Mouse (Mus musculus) right cerebral cortex, postnatal 4 days (tissue): ENCODE measurements around the gene Ccl7.

ENCODE experiments used
- DNase-seq: peaks from one replicate; pipeline ENCODE4 v3.0.0-alpha.2; 2022

Ccl7 gene

DNA sequence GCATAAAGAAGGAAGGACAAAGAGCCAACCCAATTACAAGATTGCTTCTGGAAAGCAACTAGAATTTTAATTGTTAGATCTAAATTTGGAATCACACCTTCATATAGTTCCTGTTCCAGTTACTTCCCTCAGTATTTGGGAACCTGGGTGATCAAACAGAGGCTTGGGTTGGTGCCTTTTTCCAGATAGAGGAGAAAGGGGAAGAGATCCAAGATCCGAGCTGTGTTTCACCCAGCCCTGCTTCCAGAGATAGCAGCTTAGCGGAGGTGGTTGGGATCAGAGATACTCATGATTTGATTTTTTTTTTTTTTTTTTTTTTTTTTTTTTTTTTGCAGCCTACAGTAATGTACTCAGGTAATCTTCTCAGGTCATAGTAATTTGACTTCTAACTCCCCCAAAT, 9.7 kb upstream of the Ccl7 start:
- DNase-seq = no peak

DNA sequence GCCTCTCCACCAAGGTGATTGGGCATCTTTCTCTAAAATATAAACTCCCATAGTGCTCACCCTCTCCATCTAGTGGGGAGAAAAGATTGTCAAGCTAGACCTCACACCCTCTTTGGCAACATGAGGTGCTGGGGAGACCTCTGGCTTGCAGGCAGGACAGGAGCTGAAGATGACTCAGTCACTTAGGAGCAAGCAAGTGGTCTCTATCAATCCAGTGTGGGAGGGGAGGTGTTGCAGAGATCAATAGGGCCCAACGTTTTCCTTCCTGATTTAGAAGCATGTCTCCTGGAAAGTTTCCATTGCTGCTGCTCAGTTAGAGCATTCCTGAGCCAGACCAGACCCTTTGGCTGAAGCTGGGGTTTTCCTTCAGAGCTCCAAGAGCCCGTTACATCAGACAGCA, 7.0 kb upstream of the Ccl7 start, which contains the start of gene Gm17268:
Gene Gm17268 (minus strand): TSS at position 28 of the 400 bp plus-strand sequence.
- DNase-seq = no peak

- DNase-seq = no peak
Observed at GRCm38 (mm10) chr11:82039132-82039660, 6.3 kb upstream of the Ccl7 start.

DNA sequence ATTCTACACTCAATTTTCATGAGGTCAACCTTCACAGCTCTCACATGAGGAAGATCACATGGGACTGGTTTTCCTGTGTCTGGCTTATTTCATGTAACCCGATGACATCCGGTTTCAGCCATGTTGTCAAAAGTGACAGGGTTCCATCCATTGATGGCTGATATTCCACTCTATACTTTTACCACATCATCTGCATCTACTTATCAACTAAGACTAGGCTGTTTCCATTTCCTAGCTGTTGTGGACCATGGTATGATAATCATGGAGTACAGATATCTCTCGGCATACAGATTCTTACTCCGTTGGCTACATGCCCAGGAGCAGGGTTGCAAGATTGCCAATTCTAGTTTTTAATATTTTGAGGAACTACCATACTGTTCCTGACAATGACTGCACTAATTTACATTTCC, 3.8 kb upstream of the Ccl7 start:
- DNase-seq = no peak

DNA sequence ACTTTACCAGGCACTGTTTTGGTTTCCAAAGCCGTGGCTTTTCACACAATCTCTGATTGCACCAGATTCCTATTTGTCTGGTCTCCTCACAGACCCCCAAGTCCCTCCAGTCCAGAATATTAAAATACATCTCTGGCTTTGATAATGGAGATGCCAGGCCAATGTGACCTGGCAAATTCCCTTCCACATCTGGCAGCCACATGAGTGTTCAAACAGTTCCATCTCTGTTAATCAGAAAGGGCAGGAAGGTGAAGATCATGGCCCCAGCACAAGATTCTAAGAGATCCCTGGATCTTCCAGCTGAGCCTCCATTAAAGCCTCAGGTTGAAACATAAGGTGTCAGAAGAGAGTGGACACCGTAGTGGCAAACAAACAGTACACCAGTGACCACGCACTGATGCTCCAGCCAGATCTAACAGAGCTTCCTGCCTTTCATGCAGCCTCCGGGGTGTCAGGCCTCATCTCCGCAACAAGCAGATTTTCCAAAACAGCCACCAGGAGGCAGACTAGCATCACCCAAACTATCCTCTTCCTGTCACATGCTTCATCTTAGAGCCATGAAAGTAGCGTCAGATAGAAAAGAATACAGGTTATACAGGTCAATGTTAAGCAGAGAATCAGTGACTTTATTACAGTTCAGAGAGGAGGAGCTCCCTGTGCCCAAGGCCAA, 2.4 kb downstream of the Ccl7 start:
- DNase-seq = peak; percentile 22

- DNase-seq = no peak
Observed at GRCm38 (mm10) chr11:82053849-82054248, 8.3 kb downstream of the Ccl7 start.

DNA sequence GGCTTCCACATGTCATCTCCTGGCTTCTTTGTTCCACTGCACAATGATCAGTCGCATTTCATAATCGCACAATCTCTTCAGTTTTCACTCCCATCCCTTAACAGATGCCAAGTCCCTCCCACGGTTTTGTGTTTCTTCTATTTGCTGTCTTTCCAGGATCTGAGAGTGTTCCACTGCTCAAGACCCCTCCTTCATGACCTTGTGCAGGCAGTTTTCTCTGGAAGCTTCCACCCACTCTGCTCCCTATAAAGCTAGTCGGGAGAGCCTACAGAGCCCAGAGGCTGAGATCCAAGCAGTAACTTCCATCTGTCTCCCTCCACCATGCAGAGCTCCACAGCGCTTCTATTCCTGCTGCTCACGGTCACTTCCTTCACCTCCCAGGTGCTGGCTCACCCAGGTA, 12.1 kb downstream of the Ccl7 start, which contains the start of gene Ccl11:
Gene Ccl11 (plus strand): TSS at position 178 of the 400 bp plus-strand sequence.
- DNase-seq = no peak

DNA sequence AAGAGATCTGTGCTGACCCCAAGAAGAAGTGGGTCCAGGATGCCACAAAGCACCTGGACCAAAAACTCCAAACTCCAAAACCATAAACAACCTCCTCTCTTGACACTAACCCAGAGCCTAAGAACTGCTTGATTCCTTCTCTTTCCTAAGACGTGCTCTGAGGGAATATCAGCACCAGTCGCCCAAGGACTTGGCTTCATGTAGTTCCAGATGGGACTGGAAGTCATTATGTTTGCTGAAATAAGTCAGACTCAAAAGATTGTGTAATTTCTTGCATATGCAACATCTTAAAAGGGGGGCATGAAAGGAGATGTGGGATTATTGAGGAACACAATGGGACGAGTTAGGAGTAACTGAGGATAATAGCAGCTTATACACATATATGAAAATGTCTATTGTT, 16.7 kb downstream of the Ccl7 start:
- no peak for DNase-seq

- DNase-seq = no peak
Observed at GRCm38 (mm10) chr11:82063454-82063853, 17.9 kb downstream of the Ccl7 start.

- DNase-seq = no peak
Observed at GRCm38 (mm10) chr11:82066953-82067571, 21.6 kb downstream of the Ccl7 start.

GRCm38 (mm10) chr11:82071076-82071475, 25.6 kb downstream of the Ccl7 start:
- DNase-seq = no peak

GRCm38 (mm10) chr11:82072374-82072773, 26.9 kb downstream of the Ccl7 start:
- DNase-seq = no peak

DNA sequence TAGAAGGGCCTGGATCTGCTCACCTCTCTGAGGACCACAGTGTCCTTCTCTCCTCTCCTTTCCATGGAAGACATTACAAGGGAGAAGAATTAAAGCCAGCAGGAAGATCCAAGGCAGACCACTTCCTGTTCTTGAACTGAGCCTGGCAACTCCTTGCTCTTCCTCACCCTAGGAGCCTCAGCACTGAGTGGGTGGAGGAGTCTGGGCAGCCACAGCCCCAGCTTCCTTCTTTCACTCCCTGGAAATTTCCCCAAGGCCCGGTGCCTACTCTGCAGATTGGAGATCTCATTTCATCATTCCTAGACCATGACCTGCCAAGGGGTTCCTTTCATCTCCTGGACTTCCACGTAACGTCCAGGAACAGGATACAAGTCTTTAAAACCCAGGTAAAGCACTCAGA, 27.5 kb downstream of the Ccl7 start:
- DNase-seq = no peak

GRCm38 (mm10) chr11:82073686-82074085, 28.2 kb downstream of the Ccl7 start:
- no peak for DNase-seq

DNA sequence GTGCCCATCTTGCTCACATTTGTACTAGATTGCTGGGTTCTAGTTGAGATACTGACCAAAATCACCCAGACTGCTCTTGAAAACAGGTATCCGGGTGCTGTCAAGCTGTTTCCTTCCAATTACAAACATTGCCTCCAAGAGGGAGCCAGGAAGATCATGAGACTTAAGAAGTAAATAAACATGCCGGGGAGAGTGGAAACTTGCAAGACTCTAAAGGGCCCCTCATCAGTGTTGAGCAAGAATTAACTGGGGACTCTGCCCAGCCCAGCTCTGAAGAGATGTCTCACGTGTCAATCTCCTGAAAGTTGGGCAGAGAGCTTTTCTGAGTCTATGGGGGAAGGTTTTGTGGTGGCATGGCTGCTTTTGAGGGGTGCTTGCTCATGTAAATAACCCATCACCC, 31.5 kb downstream of the Ccl7 start:
- DNase-seq = no peak

DNA sequence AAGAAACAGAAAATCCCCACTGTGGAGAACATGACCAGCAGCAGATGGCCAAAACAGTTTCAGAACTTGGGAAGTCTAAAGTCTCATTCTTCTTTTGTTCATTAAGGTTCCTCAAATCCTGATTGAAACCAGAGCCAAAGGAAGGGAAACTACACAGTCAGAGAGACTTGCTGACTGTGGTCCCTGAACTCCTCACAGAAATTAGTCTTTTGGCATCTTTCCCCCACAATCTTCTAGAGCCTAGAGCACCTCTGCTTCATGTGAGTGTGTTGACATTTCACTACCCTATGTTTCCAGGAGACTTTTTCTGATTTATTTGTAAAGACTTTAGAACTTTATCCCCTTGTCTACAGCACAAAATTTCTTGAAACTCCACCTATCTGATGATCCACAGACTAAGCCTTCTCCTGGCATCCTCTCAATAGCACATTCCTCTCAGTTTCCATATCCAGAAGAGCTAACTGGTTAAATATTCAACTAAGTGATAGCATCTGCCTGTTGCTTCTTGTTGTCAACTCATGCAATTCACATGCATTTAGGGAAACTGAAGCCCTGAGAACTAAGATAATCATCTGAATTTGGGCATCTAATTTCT, 32.7 kb downstream of the Ccl7 start:
- no peak for DNase-seq

DNA sequence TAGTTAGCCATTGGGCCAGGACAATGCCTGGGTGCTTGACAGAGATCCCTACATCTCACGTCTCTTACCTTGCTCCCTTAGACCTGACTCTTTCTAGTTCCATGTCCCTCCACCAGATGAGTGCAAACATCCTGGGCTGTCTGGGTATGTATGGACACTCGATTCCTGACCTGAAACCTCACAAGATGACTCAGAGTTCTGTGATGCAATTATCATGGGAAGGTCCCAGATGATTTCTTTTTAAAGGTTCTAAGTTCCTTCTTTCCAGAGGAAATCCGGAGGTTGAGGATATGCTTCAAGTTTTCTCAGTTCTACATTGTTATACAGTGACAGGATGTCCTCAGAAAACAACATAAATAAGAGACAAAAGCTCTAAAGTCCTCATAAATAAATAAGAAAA, 35.4 kb downstream of the Ccl7 start:
- DNase-seq = no peak

- no peak for DNase-seq
Observed at GRCm38 (mm10) chr11:82084360-82084759, 38.8 kb downstream of the Ccl7 start.
